Mouse (Mus musculus) ovary, adult 18-20 months (tissue): ENCODE results near the gene Rhot1.

ENCODE experiments used
- DNase-seq: peaks from one replicate; pipeline ENCODE4 v3.0.0; 2022; ENCODE audit warnings: low spot score, mixed read lengths

Rhot1 gene

DNA sequence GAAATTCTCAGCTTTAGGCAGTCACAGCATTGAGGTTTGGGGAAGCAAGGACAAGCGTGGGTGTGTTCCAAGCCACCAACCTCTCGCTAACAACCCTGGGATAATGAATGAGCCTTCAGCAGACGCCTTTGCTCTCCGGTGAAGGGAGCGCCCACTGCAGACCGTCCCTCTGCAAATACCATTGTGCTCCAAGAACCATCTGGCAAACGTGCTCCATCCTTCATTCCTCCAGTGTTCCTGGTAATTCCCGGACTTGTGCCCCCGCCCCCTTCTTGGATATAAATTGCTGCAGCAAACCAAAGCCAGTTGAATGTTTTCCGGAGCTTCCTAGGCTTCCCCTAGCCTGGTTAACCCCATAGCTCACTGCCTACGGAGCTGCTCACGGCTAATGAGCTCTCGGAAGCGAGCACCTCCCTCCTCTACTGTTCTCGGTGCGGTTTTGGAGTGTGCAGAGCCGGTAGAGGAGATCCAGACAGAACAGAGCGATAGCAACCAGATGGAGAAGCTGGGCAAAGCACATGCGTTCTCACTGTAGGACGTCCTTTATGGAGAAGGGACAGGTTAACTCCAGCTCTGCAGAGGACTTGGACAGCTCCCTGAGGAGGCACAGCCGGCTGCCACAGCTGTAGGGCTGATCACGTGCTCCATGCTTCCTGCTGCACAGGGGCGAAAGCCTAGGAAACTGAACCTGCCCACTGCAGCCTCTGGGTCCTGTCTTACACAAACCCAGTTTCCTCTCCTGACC, 81.1 kb downstream of the Rhot1 start:
- DNase-seq: no peak

DNA sequence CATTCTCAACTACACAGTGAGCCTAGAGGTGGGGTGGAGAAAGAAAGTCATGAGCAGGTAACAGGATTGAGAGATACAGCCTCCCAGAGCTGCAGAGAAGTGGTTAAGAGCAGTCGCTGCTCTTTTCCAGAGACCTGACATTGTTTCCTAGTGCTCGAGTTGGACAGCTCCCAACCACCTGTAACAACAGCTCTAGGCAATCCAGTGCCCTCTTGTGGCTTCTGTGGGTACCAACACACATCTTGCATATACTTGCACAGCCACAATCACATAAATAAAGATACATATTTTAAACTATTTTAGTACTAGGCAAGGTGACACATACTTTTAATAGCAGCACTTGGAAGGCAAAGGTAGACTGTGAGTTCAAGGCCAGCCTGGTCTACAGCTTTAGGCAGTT, 82.2 kb downstream of the Rhot1 start:
- DNase-seq: no peak

DNA sequence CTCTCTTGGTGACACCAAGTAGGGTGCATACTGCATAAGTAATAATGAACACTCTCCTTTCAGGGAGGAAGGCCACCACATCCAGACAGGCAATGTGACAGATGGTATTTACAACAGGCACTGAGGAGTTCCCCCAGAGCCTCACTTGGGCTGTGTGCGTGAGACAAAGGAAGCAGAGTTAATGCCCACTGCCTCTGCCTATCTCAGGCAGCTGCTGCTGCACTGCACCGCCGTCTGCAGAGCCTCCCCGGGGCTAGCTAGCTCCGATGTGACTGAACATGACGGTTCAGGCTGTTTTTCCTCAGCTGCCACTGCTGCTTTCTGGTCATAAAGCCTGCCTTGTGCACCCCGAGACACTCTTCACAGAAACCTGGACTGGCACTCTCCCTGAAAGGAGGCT, 83.6 kb downstream of the Rhot1 start:
- no peak for DNase-seq

DNA sequence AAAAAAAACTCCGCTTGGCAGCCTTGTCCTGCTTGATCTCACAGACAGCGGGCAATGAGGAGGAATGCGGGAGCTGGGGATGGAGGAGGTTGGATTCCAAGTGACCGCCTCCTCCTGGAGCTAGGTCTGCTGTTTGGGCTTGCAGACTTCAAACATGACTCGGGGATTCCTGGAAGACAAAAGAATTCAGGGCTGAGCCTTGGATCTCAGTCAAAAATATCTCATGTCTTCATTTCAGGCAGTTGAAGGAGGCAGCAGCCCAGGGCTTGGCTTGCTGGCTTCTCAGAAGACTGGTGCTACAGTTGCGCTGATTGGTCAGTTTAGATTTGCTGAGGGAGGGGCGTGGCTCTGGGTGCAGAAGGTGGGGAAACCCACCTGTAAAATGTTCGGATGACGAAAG, 86.2 kb downstream of the Rhot1 start:
- no peak for DNase-seq

DNA sequence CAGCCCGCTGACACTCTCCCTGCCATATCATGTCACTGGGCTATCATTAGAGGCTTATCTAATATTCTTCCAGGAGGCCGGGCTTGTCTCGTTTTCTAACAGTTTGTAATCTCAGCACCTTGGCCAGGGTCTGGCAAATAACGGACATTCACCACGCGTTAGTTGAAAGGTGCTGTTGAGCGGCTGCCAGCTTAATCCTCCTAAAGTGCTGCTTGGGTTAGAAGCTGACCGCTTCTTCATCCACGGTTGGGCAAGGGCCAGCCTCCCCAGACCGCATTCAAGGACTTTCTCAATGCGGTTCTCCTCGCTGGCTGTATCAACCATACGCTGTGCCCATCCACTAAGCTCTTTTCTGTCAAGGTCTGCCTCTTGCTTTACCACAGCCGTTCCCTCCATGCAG, 87.0 kb downstream of the Rhot1 start:
- DNase-seq: no peak

DNA sequence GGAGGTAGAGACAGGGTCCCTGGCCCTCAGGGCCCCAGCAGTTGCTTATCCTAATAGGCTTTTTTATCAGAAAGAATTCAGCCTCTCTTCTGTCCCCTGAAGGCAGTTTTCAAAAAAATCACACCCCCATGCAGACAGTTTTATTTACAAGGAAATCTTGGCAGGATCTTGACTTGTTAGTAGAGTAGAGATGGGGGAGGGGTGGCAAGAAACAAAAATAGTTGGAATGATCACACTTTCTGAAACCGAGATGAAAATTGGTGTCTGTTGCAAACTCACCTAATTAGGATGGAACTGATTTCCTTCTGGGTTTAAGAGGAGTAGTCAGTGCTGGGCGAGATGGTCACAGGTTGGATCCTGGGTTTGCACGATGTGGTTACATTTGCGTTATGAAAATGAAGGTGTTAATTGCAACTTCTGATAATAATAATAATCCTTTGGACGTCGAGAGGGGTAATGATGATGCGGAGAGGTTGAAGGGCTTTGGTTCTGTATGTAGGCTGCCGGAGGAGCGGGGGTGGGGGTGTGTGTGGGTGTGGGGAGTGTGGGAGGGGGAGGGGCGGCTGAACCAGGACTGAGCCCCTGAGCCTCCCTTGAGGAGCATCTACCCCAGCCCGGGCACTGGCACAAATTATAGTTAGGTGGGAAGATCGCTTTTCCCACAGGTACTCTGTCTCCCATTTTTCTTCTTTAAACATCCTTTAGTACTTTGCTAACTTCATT, 90.9 kb downstream of the Rhot1 start:
- DNase-seq: no peak

DNA sequence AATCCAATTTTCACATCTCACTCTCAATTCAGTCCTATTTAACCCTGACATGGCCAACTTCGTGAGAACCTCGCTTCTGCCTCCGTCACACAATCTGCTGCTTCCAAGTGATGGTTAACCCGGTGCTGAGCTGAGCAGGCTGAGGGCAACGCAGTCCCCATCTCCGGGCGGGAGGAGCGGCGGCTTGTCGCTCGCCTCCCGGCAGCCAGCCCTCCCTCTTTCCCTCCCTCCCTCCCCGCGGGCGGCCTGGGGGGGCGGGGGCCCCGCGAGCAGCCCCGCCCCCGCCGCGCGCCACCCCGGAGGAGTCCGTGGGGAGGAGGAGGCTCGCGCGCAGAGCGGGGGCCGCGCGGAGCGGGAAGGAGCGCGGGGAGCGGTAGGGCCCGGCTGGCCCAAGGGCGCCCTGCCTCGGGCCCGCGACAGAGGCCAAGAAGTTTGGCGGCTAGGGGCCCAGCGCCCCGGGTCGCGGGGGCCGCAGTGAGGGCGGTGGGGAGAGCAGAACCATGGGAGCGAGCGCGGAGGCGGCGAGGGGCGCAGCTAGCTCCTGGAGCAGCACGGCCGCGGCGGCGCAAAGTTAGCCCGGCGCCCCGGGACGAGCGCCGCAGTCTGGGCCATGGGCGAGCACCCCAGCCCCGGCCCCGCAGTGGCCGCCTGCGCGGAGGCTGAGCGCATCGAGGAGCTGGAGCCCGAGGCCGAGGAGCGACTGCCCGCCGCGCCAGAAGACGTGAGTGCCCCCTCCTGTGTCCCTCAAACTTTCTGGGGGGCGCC, 91.9 kb downstream of the Rhot1 start, which contains the start of gene Rhbdl3:
TSS of gene Rhbdl3 (plus strand) at position 362 of the 765 bp plus-strand sequence.
- DNase-seq: peak; percentile 47

DNA sequence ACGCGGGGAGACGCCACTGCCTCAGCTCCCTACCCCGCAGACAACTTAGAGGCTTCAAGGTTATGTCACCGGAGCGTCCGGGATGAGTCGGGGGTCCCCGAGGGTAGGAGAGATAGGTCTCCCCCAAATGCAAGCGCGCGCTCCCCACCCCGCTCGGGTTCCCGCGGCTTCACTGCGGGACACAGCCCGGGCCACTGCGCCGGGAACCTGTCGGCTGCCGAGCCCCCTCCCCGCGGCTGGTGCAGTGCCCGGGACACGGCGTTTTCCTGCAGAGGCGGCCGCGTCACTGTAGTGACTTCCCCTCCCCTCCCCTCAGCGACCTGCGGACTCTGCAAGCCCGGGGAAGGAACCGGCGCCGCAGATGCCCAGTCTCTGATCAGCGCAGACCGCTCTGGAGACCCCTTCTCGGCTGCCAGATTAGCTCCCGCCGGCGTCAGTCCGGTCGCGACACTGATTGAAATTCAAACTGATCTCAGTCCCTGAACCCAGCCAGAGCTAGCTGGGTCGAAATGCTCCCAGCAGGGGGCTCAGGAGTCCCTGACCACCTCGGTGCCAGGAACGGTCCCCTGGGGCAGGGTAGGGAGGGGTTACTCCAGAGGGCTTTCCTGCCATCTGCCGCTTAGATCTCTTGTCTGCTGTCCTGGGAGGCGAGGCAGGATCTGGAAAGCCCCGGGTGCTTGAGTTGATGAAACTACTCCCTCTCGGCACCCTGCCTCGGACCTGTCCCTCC, 92.7 kb downstream of the Rhot1 start:
- no peak for DNase-seq

DNA sequence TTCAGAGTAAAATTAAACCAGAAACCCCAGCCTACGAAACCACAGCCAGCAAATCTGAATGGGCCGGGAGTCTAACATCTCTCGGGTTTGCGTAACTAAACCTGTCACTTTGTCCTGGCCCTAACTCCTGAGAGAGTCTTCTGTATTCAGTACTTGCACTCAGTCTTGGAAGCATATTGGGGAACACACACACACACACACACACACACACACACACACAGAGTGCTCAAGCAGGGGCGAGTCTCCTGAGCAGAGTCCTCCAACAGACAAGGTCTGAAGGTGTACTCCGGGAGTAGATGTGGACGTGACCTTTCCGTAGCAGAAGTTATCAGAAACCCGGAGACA, 93.2 kb downstream of the Rhot1 start:
- DNase-seq: no peak

DNA sequence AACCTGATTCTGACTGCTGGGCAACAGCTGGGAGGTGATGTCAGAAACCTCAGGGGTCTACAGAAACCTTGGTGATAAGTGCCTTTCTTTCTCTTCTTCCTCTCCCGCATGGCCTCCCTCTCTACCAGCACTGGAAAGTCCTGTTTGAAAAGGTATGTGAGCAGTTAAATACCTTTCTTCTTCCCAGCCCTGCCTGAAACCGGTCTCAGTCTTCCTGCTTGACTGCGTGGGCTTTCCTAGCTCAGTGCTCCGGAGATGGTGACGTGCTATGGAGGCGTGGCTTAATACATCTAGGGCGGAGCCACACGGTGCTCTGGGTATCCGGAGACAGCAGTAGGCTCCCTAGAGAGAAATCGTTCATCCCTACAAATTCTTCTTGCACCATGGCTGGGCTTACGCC, 93.7 kb downstream of the Rhot1 start:
- DNase-seq: peak; percentile 37

DNA sequence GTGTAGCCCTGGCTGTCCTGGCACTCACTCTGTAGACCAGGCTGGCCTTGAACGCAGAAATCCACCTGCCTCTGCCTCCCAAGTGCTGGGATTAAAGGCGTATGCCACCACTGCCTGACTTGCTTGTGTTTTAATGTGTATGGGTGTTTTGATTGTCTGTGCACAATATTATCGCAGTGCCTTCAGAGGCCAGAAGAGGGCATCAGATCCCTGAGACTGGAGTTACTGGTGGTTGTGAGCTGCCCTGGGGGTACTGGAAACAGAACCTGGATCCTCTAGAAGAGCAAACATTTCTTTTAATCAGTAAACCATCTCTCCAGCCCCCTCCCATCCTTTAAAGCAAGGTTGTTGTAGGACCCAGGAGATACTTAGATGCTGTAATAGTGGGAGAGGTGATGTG, 94.9 kb downstream of the Rhot1 start:
- DNase-seq: no peak

DNA sequence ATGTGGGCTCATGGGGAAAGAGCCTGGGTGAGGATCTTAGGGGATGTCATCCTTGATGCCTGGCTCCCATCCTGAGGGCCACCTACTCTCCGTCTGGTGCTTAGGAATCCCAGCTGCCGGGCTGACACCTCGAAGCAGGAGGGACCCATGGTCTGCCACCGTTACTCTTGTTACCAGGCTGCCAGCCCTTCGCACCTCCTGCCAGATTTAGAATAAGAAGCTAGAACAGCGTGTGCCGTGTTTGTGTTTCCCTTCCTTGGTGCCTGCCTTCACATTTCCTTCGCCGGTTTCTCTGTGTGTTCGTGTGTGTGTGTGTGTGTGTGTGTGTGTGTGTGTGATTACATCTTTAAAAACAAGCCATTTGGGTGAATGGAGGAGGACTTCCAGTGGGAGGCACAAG, 96.0 kb downstream of the Rhot1 start:
- DNase-seq: no peak

DNA sequence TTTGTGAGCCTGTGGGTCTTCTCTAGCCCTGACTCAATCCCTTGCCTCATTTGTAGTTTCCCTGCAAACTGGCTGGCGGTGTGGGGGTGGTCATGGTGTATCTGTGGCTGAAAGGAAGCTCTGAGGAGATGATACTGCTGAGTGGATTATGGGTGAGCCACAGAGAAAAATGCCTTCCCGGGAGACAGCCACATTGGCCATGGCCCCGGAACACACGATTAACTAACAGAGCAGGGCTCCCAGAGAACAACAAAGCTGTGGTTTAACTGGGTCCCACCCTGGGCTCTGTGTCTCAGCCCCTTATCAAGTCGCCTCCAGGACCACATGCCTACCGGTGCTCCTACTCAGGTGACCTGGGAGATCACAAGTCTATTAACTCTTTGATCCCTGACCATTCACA, 99.7 kb downstream of the Rhot1 start:
- DNase-seq: no peak

DNA sequence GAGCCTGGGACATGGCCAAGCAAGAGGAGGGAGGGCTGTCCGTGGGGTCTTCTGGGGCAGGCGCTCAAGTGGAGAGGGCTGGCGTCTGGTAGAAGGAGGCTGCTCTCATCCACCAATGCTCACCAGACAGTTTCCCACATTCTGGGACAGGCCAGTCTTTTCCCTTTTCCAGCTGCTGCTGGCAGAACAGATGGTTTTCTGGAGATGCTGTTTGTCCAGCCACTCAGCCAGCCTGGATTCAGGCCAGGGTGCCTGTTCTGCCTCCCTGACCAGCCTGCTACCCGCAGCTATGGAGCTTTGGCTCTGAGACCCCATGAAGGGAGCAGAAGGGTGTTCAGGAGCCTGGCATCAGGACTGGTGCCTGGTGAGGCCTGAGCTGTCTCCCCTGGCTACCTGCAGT, 102.5 kb downstream of the Rhot1 start:
- no peak for DNase-seq

DNA sequence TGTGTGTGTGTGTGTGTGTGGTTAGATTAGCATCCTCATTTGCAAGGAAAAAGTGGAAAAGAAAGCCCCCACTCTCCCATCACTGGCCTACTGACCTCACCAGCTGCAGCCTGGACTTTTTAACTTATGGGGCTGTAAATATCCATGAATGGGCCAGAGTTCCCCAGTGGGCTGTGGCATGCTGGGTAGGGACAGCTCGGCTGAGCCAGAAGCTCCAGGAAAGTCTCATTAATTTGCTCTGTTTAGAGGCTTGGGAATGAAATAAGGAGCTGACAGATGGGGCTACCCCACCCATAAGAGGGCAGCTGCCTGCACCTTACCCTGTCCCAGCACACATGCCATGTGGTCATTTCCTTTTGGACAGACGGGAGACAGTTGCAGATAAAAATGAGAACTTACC, 103.2 kb downstream of the Rhot1 start:
- no peak for DNase-seq

DNA sequence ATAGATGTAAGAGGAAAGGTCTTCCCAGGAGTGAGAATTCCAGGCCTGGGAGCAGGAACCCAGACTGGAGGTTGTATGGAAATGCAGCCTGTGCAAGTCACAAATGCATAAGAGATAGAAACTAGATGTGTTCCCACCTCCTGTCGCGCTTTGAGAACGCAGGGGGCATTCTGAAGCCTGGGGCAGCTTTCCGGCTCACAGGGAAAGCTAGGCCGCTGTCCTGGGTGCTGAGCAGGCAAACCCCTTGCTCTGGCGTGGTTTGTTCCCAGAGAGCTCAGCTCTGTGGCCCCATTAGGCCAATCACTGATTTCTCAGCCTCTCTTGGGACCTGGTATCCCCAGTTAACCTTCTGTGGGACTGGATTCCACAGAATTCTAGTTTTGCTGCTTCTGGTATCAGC, 103.7 kb downstream of the Rhot1 start:
- no peak for DNase-seq

DNA sequence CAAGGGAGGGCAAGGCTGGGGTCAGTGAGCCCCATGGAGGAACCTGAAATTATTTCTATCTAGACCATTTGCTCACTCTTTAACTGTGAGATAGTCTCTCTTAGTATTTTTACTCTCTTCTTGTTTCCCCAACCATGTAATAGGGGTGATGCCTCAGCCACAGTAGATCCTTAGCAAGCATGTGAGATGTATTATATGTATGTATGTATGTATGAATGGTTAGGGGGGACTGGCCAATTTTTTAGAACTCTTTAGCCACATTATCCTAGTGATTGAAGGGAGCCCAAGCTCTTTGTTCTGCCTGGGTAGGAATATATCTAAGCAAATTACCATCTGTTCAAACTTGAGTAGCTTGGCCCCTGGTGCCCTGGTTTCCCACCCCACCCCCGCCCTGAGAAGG, 104.6 kb downstream of the Rhot1 start:
- DNase-seq: no peak

DNA sequence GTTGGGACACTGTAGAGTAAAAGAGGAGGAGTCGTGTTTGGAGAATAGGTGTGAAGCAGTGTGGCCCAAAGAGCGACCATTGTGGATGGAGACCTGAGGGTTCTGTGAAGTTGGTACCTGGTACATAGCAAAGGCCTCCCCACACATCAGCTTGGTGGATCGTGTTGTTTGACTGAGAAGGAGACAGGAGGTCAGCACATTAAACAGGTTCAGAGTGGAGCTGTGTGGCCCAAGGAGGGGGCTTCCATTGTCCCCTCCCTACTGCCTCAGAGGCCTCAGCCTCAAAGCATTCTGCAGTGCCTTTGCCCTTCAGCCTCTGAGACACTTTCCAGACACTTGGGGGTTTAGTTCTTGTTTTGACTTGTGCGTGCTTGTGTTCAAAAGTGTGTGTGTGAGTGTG, 105.1 kb downstream of the Rhot1 start:
- no peak for DNase-seq

DNA sequence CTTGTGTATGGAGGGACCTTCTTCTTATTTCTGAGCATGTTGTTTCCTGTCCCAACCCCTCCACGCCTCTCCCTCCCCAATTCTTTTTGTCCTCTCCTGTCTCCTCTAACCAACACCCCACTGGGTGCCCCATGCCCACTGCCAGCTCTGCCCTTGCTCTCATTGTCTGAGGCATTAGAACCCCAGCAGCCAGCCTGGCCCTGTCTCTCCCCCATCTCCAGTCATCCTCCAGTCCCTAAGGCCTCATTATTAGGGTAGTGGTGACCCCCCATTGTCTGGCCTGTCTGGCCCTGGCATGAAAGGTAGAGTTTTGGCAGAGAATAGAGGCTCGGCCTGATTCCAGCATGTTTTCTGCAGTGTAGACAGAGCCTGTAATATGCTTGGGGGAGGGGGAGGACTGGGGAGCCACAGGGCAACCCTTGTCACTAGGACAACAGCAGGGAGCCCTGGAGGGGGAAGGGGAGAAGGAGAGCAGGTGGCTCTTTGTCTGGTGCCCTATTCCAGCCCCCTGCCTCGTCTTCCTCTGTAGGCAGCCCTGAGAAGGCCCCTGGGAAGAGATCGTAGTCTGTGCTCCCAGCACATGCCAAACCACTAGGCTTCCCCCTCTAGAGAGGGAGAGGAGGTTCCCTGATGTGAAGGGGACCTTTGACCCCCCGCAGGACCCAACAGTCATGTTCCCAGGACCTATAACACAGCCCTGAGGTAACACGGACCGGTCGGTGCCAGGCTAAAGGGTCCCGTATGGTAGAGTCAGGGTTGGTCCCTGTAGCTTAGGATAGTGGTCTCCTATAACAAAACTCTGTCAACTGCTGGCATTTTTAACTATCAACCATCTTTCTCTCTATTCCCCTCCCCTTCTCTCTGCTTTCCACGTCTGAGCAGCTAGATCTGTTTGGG, 107.2 kb downstream of the Rhot1 start:
- no peak for DNase-seq
